Mouse (Mus musculus): ENCODE results near the gene Kcnh2. TPM values are rescaled to one million over a fixed set of nuclear protein-coding genes. Genes with fewer than 3 reads are reported as not detected.

Kcnh2 gene
- polyA plus RNA-seq, 1 experiment from 2014 or later = 0.12 TPM

DNA sequence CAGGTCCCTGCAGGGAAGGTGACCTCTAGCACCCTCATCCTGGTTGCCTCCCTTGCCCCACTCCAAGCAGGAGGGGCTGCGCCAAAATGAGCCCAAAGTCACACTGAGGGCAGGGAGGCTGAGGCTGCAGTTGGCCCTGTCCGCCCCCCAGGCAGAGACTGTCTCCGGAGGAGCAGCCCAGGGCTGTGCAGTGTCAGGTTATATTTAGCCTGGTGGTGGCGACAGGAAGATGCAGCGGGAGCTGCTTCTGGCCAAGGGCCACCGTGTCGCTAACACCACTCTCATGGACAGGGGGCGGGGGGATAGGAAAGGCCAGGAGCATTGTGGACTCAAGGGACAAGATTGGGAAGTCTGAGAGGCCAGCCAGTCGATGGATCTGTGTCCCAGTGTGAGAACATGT, 14.0 kb downstream of the Kcnh2 start:
- ATAC-seq (no peak), DNase-seq (ENCODE audit: low read depth, low spot score) (no peak)
- no peaks in the 10 kb centered on the region for H3K27me3 ChIP-seq
- ChIA-PET POLR2A (no interaction called here), CTCF (interaction anchor here (1.2 kb wide), 1 partner anchor 20 kb away, joined by 3 read pairs; no protein-coding TSS in a partner anchor)
- in situ Hi-C loops (cut with MboI; ENCODE audit: low pct_unique_long_range_greater_than_20kb) = no loop called here
- TF ChIP-seq CTCF (IDR thresholded peaks at IDR 0.05) = no peak

DNA sequence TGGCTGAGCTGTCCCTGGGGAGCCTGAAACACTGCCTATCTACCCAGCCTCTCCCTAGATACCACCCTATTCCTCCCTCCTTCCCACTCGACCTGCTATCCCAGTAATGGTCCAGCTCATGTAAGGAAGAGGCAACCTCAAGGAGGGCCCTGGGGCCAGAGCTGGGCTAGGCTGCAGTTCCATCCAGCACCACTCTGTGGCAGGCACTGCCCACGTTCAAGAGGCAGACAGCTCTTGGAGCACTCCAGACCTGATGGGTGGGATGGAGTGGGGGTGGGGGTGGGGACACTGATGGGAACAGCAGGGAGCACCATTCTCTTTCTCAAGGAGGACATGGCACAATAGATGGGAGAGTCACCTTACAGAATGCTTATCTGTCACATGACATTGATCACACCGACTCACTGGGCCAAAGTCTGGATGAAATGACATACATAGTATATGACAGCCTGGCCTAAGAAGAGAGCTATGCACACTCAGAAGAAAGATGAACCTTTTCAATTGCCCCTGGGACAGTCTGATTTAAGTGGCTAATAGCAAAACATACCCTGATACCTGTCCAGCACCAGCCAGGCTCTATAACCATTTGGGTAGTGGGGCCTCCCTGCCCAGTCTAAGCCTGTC, 15.4 kb downstream of the Kcnh2 start:
- in situ Hi-C loops (cut with MboI; ENCODE audit: low pct_unique_long_range_greater_than_20kb) = no loop called here
- ChIA-PET POLR2A (no interaction called here), CTCF (interaction anchor here (1.4 to 2.0 kb wide), 3 partner anchors 21 to 61 kb away, joined by 3 to 12 read pairs (median 6); no protein-coding TSS in a partner anchor)
- no peaks in the 10 kb centered on the region for H3K27me3 ChIP-seq
- ATAC-seq (no peak), DNase-seq (ENCODE audit: low read depth, low spot score) (no peak)
- no peak for TF ChIP-seq CTCF (IDR thresholded peaks at IDR 0.05)

DNA sequence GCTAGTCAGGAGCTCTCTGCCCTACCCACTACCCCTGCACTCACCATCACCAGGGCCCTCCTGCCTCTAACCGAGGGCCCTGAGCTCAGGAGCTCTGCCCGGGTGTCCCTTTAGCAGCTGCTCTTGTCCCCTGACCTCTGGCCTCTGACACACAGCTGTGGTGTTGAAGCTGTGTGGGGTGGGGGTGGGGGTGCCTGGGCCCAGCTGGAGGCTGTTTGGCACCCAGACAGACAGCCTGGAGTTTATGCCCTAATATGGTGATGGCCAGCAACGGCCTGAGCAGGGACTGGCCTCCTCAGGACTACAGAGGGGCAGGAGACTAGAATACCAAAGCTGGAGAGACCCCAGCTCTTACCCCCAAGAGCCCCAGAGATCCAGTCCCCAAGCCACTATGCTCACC, 16.7 kb downstream of the Kcnh2 start:
- ATAC-seq (no peak), DNase-seq (ENCODE audit: low read depth, low spot score) (no peak)
- no peaks in the 10 kb centered on the region for H3K27me3 ChIP-seq
- ChIA-PET CTCF (interaction anchor here (1.4 to 2.0 kb wide), 3 partner anchors 26 to 60 kb away, joined by 3 to 6 read pairs (median 4); no protein-coding TSS in a partner anchor), POLR2A (no interaction called here)
- in situ Hi-C loops (cut with MboI; ENCODE audit: low pct_unique_long_range_greater_than_20kb) = no loop called here
- TF ChIP-seq CTCF (IDR thresholded peaks at IDR 0.05) = no peak

DNA sequence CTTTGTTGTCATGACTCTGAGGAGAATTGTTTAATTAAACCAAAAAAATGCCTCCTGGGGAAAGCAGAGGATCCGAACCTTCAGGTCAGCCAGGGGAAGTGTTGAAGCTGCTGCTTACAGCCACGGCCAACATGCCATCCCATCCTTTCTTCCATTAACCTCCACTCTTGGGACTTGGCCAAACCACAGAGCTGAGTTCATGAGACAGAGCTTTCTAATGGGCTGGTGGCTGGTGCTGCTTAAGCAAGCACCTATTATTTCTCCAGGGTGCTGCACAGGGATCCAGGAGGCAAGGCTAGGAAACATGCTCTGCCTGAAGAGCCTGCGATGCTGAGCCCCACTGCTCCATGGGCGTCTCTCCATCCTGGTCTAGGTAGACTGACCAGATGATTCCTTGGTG, 19.0 kb downstream of the Kcnh2 start:
- H3K27me3 ChIP-seq = peaks cover 3% of the 10 kb centered on the region
- ATAC-seq = no peak
- no peak for TF ChIP-seq CTCF (IDR thresholded peaks at IDR 0.05)
- ChIA-PET POLR2A (no interaction called here), CTCF (interaction anchor here (0.7 kb wide), 1 partner anchor 29 kb away, joined by 3 read pairs; no protein-coding TSS in a partner anchor)
- in situ Hi-C loops (cut with MboI; ENCODE audit: low pct_unique_long_range_greater_than_20kb) = no loop called here
- no peak for DNase-seq (ENCODE audit: low read depth, low spot score)

DNA sequence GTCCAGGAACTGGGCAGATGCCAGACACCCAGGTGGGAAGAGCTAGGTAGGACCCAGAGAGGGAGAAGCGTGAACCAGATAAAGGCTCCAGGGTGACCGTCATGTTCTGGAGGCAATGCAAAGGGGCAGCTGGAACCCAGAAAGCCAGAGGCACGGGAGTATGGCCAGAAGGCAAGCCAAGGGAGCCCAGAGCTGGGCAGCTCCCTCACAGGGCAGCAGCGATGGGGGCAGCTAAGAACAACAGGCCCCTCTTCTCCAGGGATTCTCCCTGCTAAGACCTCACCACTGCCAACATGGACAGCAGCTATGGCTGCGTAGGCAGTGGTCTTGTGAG, 21.5 kb downstream of the Kcnh2 start:
- DNase-seq (ENCODE audit: low read depth, low spot score) = no peak
- TF ChIP-seq CTCF (IDR thresholded peaks at IDR 0.05) = no peak
- ATAC-seq = no peak
- in situ Hi-C loops (cut with MboI; ENCODE audit: low pct_unique_long_range_greater_than_20kb) = no loop called here
- ChIA-PET CTCF (no interaction called here), POLR2A (no interaction called here)
- peaks cover 3% of the 10 kb centered on the region for H3K27me3 ChIP-seq

DNA sequence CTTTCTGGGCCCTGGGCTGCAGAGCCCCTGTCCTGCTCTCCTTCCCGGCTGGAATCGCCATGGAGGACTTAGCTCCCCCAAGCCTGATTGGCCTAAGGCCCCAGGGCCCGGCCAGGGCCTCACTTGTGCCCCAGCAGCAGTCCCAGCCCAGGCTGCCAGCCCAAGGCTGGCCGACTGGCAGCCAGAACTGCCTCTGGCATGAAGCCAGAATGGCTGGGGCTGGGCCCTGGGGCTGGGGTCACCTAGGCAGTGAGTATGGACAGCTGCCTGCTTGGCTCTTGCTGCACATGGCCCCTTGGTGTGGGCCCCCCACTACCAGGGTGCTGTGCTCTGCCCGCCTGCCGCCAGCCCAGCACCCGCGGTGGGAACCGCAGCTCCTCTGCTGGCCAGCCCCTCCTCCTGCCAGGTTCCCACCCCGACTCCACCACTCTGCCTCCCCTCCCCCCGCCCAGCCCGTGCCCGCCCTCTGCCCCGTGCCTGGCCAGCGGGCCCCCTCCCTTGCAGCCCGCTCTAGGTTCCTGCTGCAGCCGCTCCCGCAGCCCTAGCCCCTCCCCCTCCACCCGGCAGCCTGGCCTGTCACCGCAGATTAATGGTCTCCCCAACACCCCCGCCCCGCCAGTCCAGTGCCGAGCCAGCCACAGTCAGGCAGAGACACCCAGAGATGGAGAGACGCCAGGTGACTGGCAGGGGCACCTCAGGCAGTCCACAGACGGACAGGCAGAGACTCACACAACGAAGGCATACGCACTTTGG, 22.0 kb downstream of the Kcnh2 start:
- CTCF ChIA-PET = no interaction called here
- in situ Hi-C loops (cut with MboI; ENCODE audit: low pct_unique_long_range_greater_than_20kb) = no loop called here
- TF ChIP-seq CTCF (IDR thresholded peaks at IDR 0.05) = no peak
- peaks cover 3% of the 10 kb centered on the region for H3K27me3 ChIP-seq
- DNase-seq (ENCODE audit: low read depth, low spot score) = no peak
- POLR2A ChIA-PET = interaction anchor here (0.9 kb wide), 1 partner anchor 29 kb away, joined by 3 read pairs; no protein-coding TSS in a partner anchor
- no peak for ATAC-seq

DNA sequence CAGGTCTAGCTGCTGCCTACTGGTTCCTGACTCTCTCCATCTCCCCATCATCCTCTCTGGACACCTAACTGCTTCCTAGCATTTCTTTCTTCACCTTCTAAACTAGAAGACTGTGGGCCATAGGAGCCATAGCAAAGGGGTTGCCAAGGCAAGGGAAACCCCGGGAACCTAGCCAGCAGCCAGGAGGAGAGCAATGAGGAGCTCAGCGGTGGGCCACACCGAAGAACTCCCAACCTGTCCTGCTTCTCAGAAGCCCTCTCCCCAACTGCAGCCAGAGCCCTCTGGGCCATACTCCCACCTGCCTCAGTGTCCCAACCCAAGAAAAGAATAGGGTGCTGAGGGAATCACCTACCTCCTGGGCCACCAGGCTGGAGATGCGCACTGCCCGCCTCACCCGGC, 22.6 kb downstream of the Kcnh2 start:
- ChIA-PET POLR2A (interaction anchor here (0.9 kb wide), 1 partner anchor 29 kb away, joined by 3 read pairs; no protein-coding TSS in a partner anchor), CTCF (interaction anchor here (1.2 kb wide), 1 partner anchor 32 kb away, joined by 3 read pairs; no protein-coding TSS in a partner anchor)
- ATAC-seq (no peak), DNase-seq (ENCODE audit: low read depth, low spot score) (no peak)
- H3K27me3 ChIP-seq = peaks cover 3% of the 10 kb centered on the region
- in situ Hi-C loops (cut with MboI; ENCODE audit: low pct_unique_long_range_greater_than_20kb) = no loop called here
- no peak for TF ChIP-seq CTCF (IDR thresholded peaks at IDR 0.05)

DNA sequence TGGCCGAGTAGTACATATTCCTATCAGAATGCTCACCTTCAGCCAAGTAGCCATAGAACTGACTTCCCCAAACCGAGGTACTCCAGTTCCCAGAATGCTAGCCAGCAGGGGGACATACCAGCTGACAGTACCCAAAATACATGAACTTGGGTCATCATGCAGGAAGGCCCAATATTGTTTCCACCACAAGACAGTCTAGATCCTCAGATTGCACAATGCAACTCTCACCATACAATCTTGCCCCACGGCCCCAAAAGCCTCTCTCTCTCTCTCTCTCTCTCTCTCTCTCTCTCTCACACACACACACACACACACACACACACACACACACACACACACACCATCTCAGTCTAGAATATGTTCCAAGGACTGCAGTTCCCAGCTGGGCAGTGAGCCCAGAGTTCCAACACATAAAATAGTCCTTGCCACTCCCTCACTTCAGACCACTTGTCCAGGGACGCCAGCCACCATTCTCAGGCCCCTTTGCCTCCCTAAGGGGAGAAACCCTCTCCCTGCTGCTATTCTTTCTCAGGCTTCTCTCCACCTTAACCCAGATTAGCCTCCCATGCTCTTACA, 24.5 kb downstream of the Kcnh2 start:
- POLR2A ChIA-PET = no interaction called here
- H3K27me3 ChIP-seq = peaks cover 8% of the 10 kb centered on the region
- ATAC-seq (no peak), DNase-seq (ENCODE audit: low read depth, low spot score) (no peak)
- no peak for TF ChIP-seq CTCF (IDR thresholded peaks at IDR 0.05)
- in situ Hi-C loops (cut with MboI; ENCODE audit: low pct_unique_long_range_greater_than_20kb) = no loop called here
- CTCF ChIA-PET = no interaction called here

DNA sequence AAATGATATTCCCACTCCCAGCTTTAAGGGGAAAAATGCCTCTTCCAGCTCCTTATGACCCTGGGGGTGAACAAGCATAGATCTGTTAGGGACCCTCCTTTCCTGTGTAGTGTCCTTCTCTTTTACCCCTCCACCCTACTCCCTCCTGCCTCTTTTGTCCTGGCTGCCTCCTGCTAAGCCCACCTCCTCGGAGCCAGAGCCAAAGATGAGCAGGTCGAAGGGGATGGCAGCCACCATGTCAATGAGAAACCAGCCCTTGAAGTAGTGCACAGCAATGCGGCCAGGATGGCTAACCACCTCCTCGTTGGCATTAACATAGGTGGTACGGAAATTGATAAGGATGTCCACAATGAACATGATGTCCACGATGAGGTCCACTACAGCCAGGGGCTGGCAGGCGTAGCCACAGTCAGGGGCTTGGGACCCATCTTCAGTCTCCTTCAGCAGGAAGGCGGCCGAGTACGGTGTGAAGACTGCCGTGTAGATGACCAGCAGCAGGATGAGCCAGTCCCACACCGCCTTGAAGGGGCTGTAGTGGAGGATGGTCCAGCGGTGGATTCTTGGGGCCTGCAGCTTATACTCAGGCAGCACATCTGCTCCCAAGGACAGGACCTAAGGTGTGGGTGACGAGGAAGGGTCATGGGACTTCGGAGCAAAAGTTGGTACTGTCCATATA, 25.1 kb downstream of the Kcnh2 start:
- TF ChIP-seq CTCF (IDR thresholded peaks at IDR 0.05) = no peak
- DNase-seq (ENCODE audit: low read depth, low spot score) = no peak
- in situ Hi-C loops (cut with MboI; ENCODE audit: low pct_unique_long_range_greater_than_20kb) = no loop called here
- ChIA-PET CTCF (no interaction called here), POLR2A (no interaction called here)
- peaks cover 8% of the 10 kb centered on the region for H3K27me3 ChIP-seq
- no peak for ATAC-seq

DNA sequence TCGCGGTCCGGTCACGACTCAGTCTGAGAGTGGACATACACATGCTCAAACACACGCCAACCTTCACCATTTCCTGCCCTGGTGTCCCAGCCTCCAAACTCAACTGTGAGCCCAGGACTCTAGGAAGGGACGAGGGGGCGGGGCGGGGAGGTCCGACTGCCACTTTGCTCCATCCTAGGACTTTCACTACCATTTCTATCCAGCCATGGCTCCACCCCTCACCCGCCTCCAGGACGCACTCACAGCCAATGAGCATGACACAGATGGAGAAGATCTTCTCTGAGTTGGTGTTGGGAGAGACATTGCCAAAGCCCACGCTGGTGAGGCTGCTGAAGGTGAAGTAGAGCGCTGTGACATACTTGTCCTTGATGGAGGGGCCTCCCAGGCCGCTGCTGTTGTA, 26.2 kb downstream of the Kcnh2 start:
- H3K27me3 ChIP-seq = peaks cover 8% of the 10 kb centered on the region

More for the DNA sequence above, 26.2 kb downstream of the Kcnh2 start:
- DNase-seq (ENCODE audit: low read depth, low spot score) (no peak), ATAC-seq (no peak)
- TF ChIP-seq CTCF (IDR thresholded peaks at IDR 0.05) = no peak
- in situ Hi-C loops (cut with MboI; ENCODE audit: low pct_unique_long_range_greater_than_20kb) = no loop called here
- POLR2A ChIA-PET = no interaction called here
- CTCF ChIA-PET = no interaction called here

Measured in Patski (cell line).